Mouse (Mus musculus) intestine, embryonic 15.5 days (tissue): ENCODE results near the gene Lss. TPM values are rescaled to one million over a fixed set of nuclear protein-coding genes. Genes with fewer than 3 reads are reported as not detected.

ENCODE experiments used
- ATAC-seq: fragments of 200-750 bp; cut with Nextera tagmentation; 2 replicates; pipeline ENCODE4 v1.8.0; 2017; ENCODE audit warnings: moderate TSS enrichment, moderate library complexity
- H3K27ac ChIP-seq: fragments of 300-500 bp; sonication (generic); 2 replicates; pipeline ENCODE4 v1.5.1; 2015; ENCODE audit warnings: mild to moderate bottlenecking, inconsistent platforms
- H3K27me3 ChIP-seq: fragments of 300-500 bp; sonication (generic); replicated peaks from 2 replicates; pipeline ENCODE4 v1.6.1; 2015; ENCODE audit warnings: inconsistent platforms
- H3K36me3 ChIP-seq: fragments of 300-500 bp; sonication (generic); 2 replicates; pipeline ENCODE4 v1.6.1; 2015; ENCODE audit warnings: inconsistent platforms
- H3K4me1 ChIP-seq: fragments of 300-500 bp; sonication (generic); replicated peaks from 2 replicates; pipeline ENCODE4 v1.6.1; 2015; ENCODE audit warnings: inconsistent platforms
- H3K4me2 ChIP-seq: fragments of 300-500 bp; sonication (generic); replicated peaks from 2 replicates; pipeline ENCODE4 v1.6.1; 2015; ENCODE audit warnings: mild to moderate bottlenecking, inconsistent platforms
- H3K4me3 ChIP-seq: fragments of 300-500 bp; sonication (generic); replicated peaks from 2 replicates; pipeline ENCODE4 v1.5.1; 2015; ENCODE audit warnings: inconsistent platforms
- H3K9ac ChIP-seq: fragments of 300-500 bp; sonication (generic); 2 replicates; pipeline ENCODE4 v1.6.1; 2015; ENCODE audit warnings: inconsistent platforms
- H3K9me3 ChIP-seq: fragments of 300-500 bp; sonication (generic); 2 replicates; pipeline ENCODE4 v1.6.1; 2016; ENCODE audit warnings: inconsistent platforms
- WGBS: fragments of 180-500 bp; shearing (Covaris S2); methylation state at CpG from one replicate; pipeline ENCODE4 v1.1.7; 2015; 5-methylcytosine and 5-hydroxymethylcytosine counted together
- polyA plus RNA-seq: library from polyadenylated mRNA; unstranded; fragments of >200 nt; fragmentation: Nextera tagmentation; extraction: Ambion mirVana; gene quantifications from 2 replicates; pipeline ENCODE4 v1.2.1, GENCODE M21; 2015

Gene Lss
- polyA plus RNA-seq = 60.2 and 67.2 TPM in 2 replicates

DNA sequence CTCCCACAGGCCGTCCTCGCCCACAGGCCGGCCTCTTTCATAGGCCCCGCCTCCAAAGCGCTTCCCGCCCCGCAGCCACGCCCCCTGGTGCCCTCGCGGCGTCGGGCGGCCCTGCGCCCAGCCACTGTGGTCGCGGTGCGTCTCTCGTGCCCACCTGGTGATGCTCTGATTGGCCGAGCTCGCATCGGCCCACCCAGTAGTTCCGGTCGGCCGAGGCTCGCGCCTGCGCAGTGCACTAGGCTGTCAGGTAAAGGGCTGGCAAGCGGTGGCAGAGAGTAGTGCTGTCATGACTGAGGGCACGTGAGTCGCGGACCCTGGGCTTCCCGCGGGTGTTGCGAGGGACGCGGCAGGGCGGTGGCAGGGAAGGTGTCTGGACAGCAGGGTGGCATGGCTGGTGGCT is at the start of gene Lss:
Gene Lss (plus strand): TSS at position 214 of the 400 bp plus-strand sequence.
- peak; percentile 100 for ATAC-seq
- Histone ChIP-seq H3K9ac (peak within 1 kb of the TSS; percentile 70), H3K4me3 (peak within 1 kb of the TSS; percentile 71), H3K36me3 (peaks cover 16% of the 10 kb centered on the region), H3K27ac (peak within 1 kb of the TSS; percentile 77), H3K9me3 (no peaks in the 10 kb centered on the region), H3K27me3 (no peaks in the 10 kb centered on the region), H3K4me2 (peak within 1 kb of the TSS; percentile 89), H3K4me1 (peaks cover 10% of the 10 kb centered on the region; the same call in 1 of the 2 replicates)
- under 1% methylated on average over 36 of the region's 37 CpGs for WGBS

DNA sequence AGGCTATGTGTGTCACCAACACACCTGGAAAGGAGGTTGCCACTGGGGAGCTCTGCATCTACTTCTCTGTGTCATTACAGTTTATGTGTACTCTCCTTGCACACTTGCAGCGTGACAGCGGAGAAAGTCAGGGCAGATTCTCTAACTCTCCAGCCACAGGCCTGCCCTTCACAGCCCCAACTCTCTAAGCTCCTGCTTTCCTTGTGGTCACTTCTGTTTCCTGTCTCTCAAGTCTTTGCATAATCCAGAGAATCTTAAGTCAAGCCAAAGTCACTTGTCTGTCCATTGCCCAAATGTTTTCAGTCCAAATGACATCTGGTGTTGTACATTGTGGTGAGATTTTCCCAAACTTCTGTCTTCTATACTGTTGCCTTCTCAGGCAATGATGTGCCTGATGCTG is 45.1 kb upstream of the Lss start:
- Histone ChIP-seq H3K4me3 (no peak overlapping the region), H3K4me2 (no peak overlapping the region), H3K9ac (no peak overlapping the region), H3K27ac (no peak overlapping the region), H3K27me3 (no peaks in the 10 kb centered on the region), H3K9me3 (no peaks in the 10 kb centered on the region), H3K36me3 (peaks cover 59% of the 10 kb centered on the region), H3K4me1 (no peaks in the 10 kb centered on the region)
- ATAC-seq = no peak
- 97% methylated on average over 2 of the region's 2 CpGs for WGBS

DNA sequence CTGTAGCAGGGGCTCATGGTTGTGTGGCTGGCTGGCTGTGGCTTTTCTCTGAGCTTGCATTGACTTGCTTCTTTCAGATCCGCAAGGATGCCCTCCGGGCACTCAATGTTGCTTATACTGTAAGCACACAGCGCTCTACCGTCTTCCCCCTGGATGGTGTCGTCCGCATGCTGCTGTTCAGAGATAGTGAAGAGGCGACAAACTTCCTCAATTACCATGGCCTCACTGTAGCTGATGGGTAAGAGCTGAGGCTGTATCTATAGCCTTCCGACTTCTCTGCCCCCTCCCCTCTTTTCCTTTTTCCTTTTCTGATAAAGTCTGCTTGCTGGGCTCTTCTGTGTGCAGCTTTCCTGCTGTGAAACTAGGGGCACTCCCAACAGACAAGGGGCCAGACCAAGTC is 43.1 kb upstream of the Lss start:
- Histone ChIP-seq H3K4me3 (no peak overlapping the region), H3K4me2 (no peak overlapping the region), H3K9ac (no peak overlapping the region), H3K27me3 (no peaks in the 10 kb centered on the region), H3K9me3 (no peaks in the 10 kb centered on the region), H3K36me3 (peaks cover 53% of the 10 kb centered on the region), H3K27ac (no peak overlapping the region), H3K4me1 (no peaks in the 10 kb centered on the region)
- WGBS = 93% methylated on average over 8 of the region's 8 CpGs
- no peak for ATAC-seq

DNA sequence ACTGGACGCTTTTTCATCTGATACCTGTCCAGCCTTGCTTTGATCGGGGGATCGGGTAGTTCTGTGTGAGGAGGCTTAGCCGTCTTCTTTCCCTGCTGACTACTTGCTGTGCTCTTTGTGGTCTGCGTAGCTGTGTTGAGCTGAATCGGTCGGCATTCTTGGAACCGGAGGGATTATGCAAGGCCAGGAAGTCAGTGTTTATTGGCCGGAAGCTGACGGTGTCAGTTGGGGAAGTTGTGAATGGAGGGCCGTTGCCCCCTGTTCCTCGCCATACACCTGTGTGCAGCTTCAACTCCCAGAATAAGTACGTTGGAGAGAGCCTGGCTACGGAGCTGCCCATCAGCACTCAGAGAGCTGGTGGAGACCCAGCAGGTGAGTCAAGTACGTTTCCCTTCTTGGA is 42.2 kb upstream of the Lss start:
- 93% methylated on average over 15 of the region's 15 CpGs for WGBS
- no peaks in the 10 kb centered on the region for H3K27me3 ChIP-seq
- H3K36me3 ChIP-seq = peaks cover 58% of the 10 kb centered on the region

DNA sequence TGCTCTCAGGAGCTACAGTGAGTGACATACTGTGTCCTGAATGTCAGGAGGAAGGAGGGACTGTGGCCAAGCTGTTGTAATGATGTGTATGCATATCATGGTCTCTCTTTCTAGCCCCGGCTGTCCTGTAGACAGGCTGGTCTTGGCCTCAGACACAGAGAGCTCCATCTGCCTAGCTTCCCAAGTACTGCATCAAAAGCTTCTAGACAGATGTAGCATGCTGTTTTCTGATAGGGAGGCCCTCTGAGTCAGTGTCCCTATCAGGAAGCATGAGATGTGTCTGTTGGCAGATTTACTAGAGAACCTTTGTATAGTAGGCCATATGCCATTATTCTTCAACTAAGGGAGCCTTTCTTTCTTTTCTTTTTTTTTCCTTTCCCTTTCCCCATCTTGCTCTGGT is 37.9 kb upstream of the Lss start:
- Histone ChIP-seq H3K9me3 (no peaks in the 10 kb centered on the region), H3K27ac (no peak overlapping the region), H3K27me3 (no peaks in the 10 kb centered on the region), H3K4me2 (no peak overlapping the region), H3K4me3 (no peak overlapping the region), H3K36me3 (peaks cover 41% of the 10 kb centered on the region), H3K4me1 (no peaks in the 10 kb centered on the region), H3K9ac (no peak overlapping the region)
- 68% methylated on average over 1 of the region's 1 CpGs for WGBS
- ATAC-seq = no peak

More for the DNA sequence above, 42.2 kb upstream of the Lss start:
- no peak for ATAC-seq
- no peaks in the 10 kb centered on the region for H3K9me3 ChIP-seq
- H3K9ac ChIP-seq = no peak overlapping the region
- no peak overlapping the region for H3K27ac ChIP-seq
- no peak overlapping the region for H3K4me2 ChIP-seq
- no peaks in the 10 kb centered on the region for H3K4me1 ChIP-seq
- no peak overlapping the region for H3K4me3 ChIP-seq

DNA sequence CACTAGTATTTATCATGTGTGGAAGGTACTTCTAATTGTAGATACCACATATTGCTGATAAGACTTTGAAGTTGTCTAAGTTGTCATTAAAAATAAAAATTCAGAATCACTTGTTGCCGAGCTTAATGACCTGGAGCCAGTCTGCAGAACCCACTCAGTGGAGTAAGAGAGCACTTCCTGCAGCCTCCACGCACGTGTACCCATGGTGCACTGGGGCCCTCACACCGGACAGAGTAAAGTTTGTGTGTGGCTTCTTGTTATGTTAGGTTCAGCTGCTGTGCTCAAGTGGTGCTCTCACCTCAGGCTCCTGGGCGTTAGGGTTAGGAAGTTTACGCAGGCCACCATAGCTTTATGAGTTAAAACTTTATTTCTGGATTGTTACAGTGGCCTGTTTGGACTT is 35.9 kb upstream of the Lss start:
- no peak for ATAC-seq
- Histone ChIP-seq H3K4me1 (no peaks in the 10 kb centered on the region), H3K9me3 (no peaks in the 10 kb centered on the region), H3K27ac (no peak overlapping the region), H3K4me2 (no peak overlapping the region), H3K27me3 (no peaks in the 10 kb centered on the region), H3K9ac (no peak overlapping the region), H3K4me3 (no peak overlapping the region), H3K36me3 (peaks cover 30% of the 10 kb centered on the region)
- WGBS = 90% methylated on average over 6 of the region's 6 CpGs

DNA sequence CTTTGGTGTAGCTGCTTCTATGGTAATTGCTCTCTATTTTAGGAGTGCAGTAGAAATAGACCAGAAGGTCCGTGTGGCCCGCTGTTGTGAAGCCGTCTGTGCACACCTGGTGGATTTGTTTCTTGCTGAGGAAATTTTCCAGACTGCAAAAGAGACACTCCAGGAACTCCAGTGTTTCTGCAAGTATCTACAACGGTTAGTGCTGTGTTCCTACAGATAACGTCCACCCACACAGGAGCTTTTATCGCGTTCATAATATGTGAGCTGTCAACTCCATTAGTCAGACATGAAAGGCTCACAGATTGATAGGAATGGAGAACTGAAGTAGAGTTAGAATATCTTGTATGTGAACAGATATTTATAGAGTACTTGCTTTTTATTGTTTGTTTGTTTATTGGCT is 35.0 kb upstream of the Lss start:
- Histone ChIP-seq H3K27me3 (no peaks in the 10 kb centered on the region), H3K9me3 (no peaks in the 10 kb centered on the region), H3K36me3 (peaks cover 22% of the 10 kb centered on the region), H3K9ac (no peak overlapping the region), H3K27ac (no peak overlapping the region), H3K4me1 (no peaks in the 10 kb centered on the region), H3K4me2 (no peak overlapping the region), H3K4me3 (no peak overlapping the region)
- WGBS = 91% methylated on average over 7 of the region's 7 CpGs
- ATAC-seq = no peak

DNA sequence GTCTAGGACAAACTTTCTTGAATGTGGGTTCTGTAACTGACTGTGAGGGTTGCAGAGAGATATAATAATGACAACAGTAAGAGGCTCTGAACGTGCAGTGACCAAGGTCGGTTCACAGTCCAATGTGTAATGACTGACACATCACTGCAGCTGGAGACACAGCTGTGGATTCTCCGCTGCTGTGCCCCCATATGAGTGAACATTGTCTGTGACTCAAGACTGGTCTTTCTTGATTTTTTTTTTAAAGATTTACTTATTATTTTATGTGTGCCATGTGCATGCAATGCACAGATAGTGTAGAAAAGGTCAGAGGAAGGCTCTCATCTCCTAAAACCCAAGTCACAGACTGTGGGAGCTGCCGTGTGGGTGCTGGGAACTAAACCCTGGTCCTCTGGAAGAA is 33.9 kb upstream of the Lss start:
- Histone ChIP-seq H3K9ac (no peak overlapping the region), H3K4me1 (no peaks in the 10 kb centered on the region), H3K36me3 (peaks cover 21% of the 10 kb centered on the region), H3K4me2 (no peak overlapping the region), H3K9me3 (no peaks in the 10 kb centered on the region), H3K27me3 (no peaks in the 10 kb centered on the region), H3K4me3 (no peak overlapping the region), H3K27ac (no peak overlapping the region)
- 92% methylated on average over 4 of the region's 4 CpGs for WGBS
- no peak for ATAC-seq

DNA sequence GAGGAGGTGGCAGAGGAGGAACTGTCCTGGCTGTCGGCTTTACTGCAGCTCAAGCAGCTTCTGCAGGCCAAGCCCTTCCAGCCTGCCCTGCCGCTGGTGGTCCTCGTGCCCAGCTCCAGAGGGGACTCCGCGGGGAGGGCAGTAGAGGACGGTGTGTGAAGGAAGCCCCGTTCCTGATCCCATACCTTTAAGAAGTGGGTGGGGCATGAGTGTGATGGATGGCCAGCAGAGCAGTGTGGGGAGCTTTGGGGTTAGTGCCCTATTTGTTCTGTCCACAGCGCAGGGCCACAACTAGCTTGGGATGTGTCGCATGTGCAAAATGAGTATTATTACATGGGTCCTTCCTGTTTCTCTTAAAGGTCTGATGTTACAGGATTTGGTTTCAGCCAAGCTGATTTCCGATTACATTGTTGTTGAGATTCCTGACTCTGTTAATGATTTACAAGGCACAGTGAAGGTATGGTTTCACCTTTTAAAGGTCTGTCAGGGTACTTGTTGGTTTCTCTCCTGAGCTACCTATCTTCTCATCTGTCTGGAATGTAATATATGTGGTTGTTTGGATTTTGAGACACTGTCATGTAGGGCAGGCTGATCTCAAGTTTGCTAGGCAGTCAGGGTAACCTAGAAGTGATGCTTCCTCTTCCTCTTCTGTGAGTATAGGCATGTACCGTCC is 27.0 kb upstream of the Lss start:
- no peaks in the 10 kb centered on the region for H3K4me1 ChIP-seq
- H3K4me3 ChIP-seq = no peak overlapping the region
- 65% methylated on average over 11 of the region's 11 CpGs for WGBS
- ATAC-seq = peak; percentile 81
- no peaks in the 10 kb centered on the region for H3K27me3 ChIP-seq
- no peak overlapping the region for H3K27ac ChIP-seq
- H3K36me3 ChIP-seq = peaks cover 33% of the 10 kb centered on the region
- no peaks in the 10 kb centered on the region for H3K9me3 ChIP-seq
- H3K4me2 ChIP-seq = 0 out of 2 replicates have a peak overlapping the region, but pooled peaks have one; percentile 7
- H3K9ac ChIP-seq = no peak overlapping the region

DNA sequence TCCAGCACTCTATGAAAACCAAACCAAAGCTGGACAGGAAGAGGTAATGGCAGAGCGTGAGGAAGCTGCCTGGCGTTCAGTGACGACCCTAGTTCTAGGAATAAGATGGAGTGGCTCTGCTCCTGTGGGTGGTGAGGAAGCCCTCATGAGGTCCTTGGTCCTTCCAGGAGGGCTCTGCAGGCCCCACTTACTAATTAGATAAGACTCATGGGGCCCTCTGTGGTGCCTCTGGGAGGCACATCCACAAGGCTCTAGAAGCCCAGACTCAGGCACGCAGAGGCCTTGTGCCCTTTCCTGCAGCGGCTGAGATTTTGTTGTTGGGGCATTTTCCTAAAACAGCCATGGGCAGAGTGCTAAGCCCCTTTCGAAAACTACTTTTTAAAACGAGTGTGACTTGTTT is 25.5 kb upstream of the Lss start:
- Histone ChIP-seq H3K4me3 (no peak overlapping the region), H3K4me1 (no peaks in the 10 kb centered on the region), H3K27me3 (no peaks in the 10 kb centered on the region), H3K27ac (no peak overlapping the region), H3K4me2 (no peak overlapping the region), H3K9ac (no peak overlapping the region), H3K36me3 (peaks cover 31% of the 10 kb centered on the region), H3K9me3 (no peaks in the 10 kb centered on the region)
- no peak for ATAC-seq
- 92% methylated on average over 7 of the region's 7 CpGs for WGBS

DNA sequence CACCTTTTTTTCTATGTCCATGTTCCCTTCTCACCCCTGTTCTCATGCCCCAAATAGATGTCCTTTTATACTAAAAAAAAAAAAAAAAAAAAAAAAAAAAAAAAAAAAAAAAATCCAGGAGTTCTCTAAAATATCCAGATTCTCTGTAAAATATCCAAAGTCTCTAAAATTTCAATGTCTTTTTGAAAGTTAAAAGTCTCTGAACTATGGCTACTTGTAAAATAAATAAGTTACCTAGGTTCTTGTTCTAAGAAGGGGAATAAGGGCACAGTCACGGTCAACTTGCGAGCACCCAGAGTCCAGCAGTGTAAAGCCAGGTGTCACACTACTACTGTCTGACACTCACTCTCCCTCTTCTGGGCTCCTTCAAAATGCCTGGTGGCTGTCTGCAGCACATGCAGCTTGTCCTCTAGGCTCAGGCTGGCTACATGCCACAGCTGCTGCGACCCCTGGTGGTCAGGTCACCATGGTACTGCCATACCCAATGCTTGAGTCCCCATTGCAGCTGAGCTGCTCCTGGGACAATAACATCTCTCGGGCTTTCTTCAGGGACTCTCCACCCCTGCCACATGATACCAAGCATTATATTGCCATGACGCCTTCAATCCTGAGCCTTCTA is 18.3 kb upstream of the Lss start:
- peak; percentile 85 for ATAC-seq
- Histone ChIP-seq H3K4me1 (no peaks in the 10 kb centered on the region), H3K27ac (no peak overlapping the region), H3K9ac (no peak overlapping the region), H3K4me3 (no peak overlapping the region), H3K9me3 (no peaks in the 10 kb centered on the region), H3K27me3 (no peaks in the 10 kb centered on the region), H3K36me3 (peaks cover 17% of the 10 kb centered on the region; the same call in 1 of the 2 replicates), H3K4me2 (no peak overlapping the region)
- WGBS = 58% methylated on average over 5 of the region's 5 CpGs

DNA sequence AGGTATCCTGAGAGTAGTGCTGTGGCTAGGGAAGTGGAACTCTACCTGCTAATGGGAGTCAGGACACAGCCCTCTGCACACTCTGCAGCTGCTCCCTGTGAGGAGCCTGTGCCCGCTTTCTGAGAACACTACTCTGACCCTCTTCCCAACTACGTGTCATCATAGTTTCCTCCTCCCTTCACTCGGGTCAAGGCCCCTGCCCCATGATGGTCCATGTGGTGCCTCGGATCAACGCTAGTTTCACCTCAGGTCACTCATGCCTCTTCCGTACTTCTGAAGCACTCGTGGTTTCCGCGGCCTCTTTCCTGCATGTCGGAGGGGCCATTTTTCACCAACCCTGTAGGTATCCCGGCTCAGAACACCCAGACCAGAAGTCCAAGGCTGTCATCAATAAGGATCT is 466 bp upstream of the Lss start:
- Histone ChIP-seq H3K9me3 (no peaks in the 10 kb centered on the region), H3K9ac (peak overlapping the region; percentile 70; the same call in 1 of the 2 replicates), H3K4me2 (peak overlapping the region; percentile 89), H3K27ac (peak overlapping the region; percentile 34; the same call in 1 of the 2 replicates), H3K36me3 (peaks cover 14% of the 10 kb centered on the region), H3K4me1 (peaks cover 10% of the 10 kb centered on the region; the same call in 1 of the 2 replicates), H3K4me3 (peak overlapping the region; percentile 71), H3K27me3 (no peaks in the 10 kb centered on the region)
- no peak for ATAC-seq
- 1% methylated on average over 11 of the region's 11 CpGs for WGBS

DNA sequence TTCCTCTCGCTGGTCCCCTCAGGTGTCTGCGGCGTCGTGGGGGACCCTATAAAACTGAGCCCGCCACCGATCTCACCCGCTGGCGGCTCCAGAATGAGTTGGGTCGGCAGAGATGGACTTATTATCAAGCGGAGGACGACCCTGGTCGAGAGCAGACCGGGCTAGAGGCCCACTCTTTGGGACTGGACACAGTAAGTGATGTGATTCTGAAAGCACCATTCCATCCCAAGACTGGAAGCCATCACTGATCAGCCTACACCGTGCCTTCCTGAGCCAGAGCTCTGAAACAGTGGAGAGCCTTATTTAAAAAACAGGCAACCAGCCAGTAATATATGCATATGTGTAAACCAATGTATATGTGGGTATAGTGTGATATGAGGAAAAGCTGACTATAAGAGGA is 440 bp downstream of the Lss start:
- Histone ChIP-seq H3K4me3 (peak overlapping the region; percentile 71), H3K27ac (peak overlapping the region; percentile 77), H3K9me3 (no peaks in the 10 kb centered on the region), H3K27me3 (no peaks in the 10 kb centered on the region), H3K36me3 (peaks cover 16% of the 10 kb centered on the region), H3K9ac (peak overlapping the region; percentile 70), H3K4me2 (peak overlapping the region; percentile 89), H3K4me1 (peaks cover 10% of the 10 kb centered on the region; the same call in 1 of the 2 replicates)
- under 1% methylated on average over 14 of the region's 14 CpGs for WGBS
- peak; percentile 52 for ATAC-seq
